Mouse (Mus musculus) limb, embryonic 14.5 days (tissue): Measurements from ENCODE around the gene Dnaja4. TPM values are rescaled to one million over a fixed set of nuclear protein-coding genes. Genes with fewer than 3 reads are reported as not detected.

Experiments used
- ATAC-seq: fragments of 200-750 bp; cut with Nextera tagmentation; 2 replicates; pipeline ENCODE4 v1.8.0; 2017; ENCODE audit warnings: low read depth, moderate number of reproducible peaks, moderate TSS enrichment; ENCODE audit not compliant: low FRiP score
- DNase-seq: peaks from one replicate; pipeline ENCODE4 v3.0.0-alpha.2; 2015; ENCODE audit warnings: low spot score
- H3K27ac ChIP-seq: fragments of 300-500 bp; sonication (generic); replicated peaks from 2 replicates; pipeline ENCODE4 v1.5.1; 2014; ENCODE audit warnings: low read depth, mild to moderate bottlenecking, low read length, moderate library complexity, mixed read lengths
- H3K27me3 ChIP-seq: fragments of 300-500 bp; sonication (generic); 2 replicates; pipeline ENCODE4 v1.6.1; 2014; ENCODE audit warnings: low read length, mixed read lengths; ENCODE audit not compliant: control insufficient read depth, insufficient read depth
- H3K36me3 ChIP-seq: fragments of 300-500 bp; sonication (generic); 2 replicates; pipeline ENCODE4 v1.6.1; 2014; ENCODE audit warnings: mild to moderate bottlenecking, low read length, moderate library complexity, mixed read lengths; ENCODE audit not compliant: control insufficient read depth, insufficient read depth
- H3K4me1 ChIP-seq: fragments of 300-500 bp; sonication (generic); 2 replicates; pipeline ENCODE4 v1.6.1; 2014; ENCODE audit warnings: antibody characterized with exemption, low read length, mixed read lengths; ENCODE audit not compliant: control insufficient read depth, insufficient read depth
- H3K4me2 ChIP-seq: fragments of 300-500 bp; sonication (generic); replicated peaks from 2 replicates; pipeline ENCODE4 v1.6.1; 2014; ENCODE audit warnings: low read depth, mild to moderate bottlenecking, low read length, moderate library complexity; ENCODE audit not compliant: severe bottlenecking
- H3K4me3 ChIP-seq: fragments of 300-500 bp; sonication (generic); replicated peaks from 2 replicates; pipeline ENCODE4 v1.5.1; 2014; ENCODE audit warnings: low read length
- H3K9ac ChIP-seq: fragments of 300-500 bp; sonication (generic); 2 replicates; pipeline ENCODE4 v1.6.1; 2014; ENCODE audit warnings: mild to moderate bottlenecking, low read depth, low read length, moderate library complexity; ENCODE audit not compliant: severe bottlenecking
- H3K9me3 ChIP-seq: fragments of 300-500 bp; sonication (generic); 2 replicates; pipeline ENCODE4 v1.6.1; 2016; ENCODE audit warnings: low read length; ENCODE audit not compliant: control insufficient read depth
- POLR2A ChIP-seq: fragments of 200-500 bp; IDR thresholded peaks from 2 replicates; pipeline ENCODE4 v1.8.0; 2012; ENCODE audit warnings: inconsistent platforms, mild to moderate bottlenecking, moderate library complexity, borderline replicate concordance; ENCODE audit not compliant: insufficient read depth, insufficient read length; ENCODE audit errors: extremely low read depth
- WGBS: fragments of 180-500 bp; shearing (Covaris S2); extraction: QIAGEN DNeasy Blood & Tissue Kit; methylation state at CpG from one replicate; pipeline ENCODE4 v1.1.7; 2014; 5-methylcytosine and 5-hydroxymethylcytosine counted together
- polyA plus RNA-seq, 2 experiments: library from polyadenylated mRNA; depleted of rRNA in 1 of 2; stranded (reverse) in 1 of 2; unstranded in 1 of 2; fragments of >200 nt; fragmentation: Nextera tagmentation in 1 of 2; extraction: Ambion mirVana in 1 of 2; gene quantifications; 2 replicates each; pipeline versions ENCODE4 v1.2.1 to v1.2.3; 2012 to 2014

Dnaja4 gene
- polyA plus RNA-seq, 2 experiments = 11.2 to 12.0 TPM

- H3K36me3 ChIP-seq = no peaks in the 10 kb centered on the region
- no peaks in the 10 kb centered on the region for H3K9me3 ChIP-seq
- no peaks in the 10 kb centered on the region for H3K27me3 ChIP-seq
- no peak overlapping the region for H3K9ac ChIP-seq
- WGBS = 80% methylated on average over 7 of the region's 7 CpGs
- H3K4me3 ChIP-seq = no peak overlapping the region
- no peak overlapping the region for H3K27ac ChIP-seq
- peaks cover 2% of the 10 kb centered on the region; the same call in 1 of the 2 replicates for H3K4me1 ChIP-seq
- DNase-seq (no peak), ATAC-seq (no peak)
- no peak for TF ChIP-seq POLR2A
- no peak overlapping the region for H3K4me2 ChIP-seq
Measured at GRCm38 (mm10) chr9:54750215-54750981, 51.7 kb downstream of the Dnaja4 start.

DNA sequence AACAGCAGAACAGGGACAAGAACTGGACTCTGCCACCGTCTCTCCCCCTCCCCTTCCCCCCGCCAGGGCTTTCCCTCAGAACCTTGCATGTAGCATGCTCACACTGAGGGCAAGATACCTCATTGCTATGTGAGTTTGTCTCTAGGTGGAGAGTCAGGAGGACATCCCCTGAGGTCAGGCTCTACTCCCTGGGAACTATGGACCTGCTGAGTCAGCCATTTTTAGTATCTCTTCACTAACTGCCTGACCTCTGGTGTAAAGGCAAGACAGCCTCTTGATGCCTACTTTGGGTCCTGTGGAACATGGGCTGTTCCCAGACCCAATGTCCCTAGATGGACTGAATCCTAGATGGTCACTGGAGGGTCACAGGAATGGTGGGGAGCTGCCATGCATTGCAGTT is 53.0 kb downstream of the Dnaja4 start:
- H3K4me2 ChIP-seq = no peak overlapping the region
- TF ChIP-seq POLR2A = no peak
- no peak overlapping the region for H3K27ac ChIP-seq
- H3K27me3 ChIP-seq = no peaks in the 10 kb centered on the region
- H3K4me3 ChIP-seq = no peak overlapping the region
- H3K36me3 ChIP-seq = no peaks in the 10 kb centered on the region
- no peaks in the 10 kb centered on the region for H3K4me1 ChIP-seq
- 94% methylated on average over 2 of the region's 2 CpGs for WGBS
- no peaks in the 10 kb centered on the region for H3K9me3 ChIP-seq
- ATAC-seq (no peak), DNase-seq (no peak)
- no peak overlapping the region for H3K9ac ChIP-seq

GRCm38 (mm10) chr9:54752201-54752943 is 53.7 kb downstream of the Dnaja4 start:
- no peak for DNase-seq
- H3K27ac ChIP-seq = no peak overlapping the region

DNA sequence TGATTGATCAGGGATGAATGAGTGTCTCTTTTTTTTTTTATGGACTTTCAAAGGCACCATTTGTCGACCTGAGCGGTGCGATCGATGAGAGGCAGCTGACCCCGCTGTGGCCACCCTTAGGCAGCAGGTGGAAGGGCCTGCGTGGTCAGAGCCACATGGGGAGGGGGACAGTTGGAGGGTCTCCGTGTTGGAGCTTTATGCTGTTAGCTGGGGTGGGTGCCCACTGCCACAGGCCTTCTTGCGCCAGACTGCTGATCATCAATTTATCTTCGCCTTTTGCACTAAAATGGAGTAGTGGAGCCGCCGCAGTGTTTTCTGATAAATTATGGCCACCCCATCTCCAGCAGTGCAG is 54.2 kb downstream of the Dnaja4 start:
- Histone ChIP-seq H3K4me3 (no peak overlapping the region), H3K9ac (no peak overlapping the region), H3K27ac (no peak overlapping the region), H3K4me1 (no peaks in the 10 kb centered on the region), H3K9me3 (no peaks in the 10 kb centered on the region), H3K27me3 (no peaks in the 10 kb centered on the region), H3K36me3 (no peaks in the 10 kb centered on the region), H3K4me2 (no peak overlapping the region)
- ATAC-seq (no peak), DNase-seq (no peak)
- 45% methylated on average over 11 of the region's 11 CpGs for WGBS
- no peak for TF ChIP-seq POLR2A

More at GRCm38 (mm10) chr9:54752201-54752943, 53.7 kb downstream of the Dnaja4 start:
- H3K4me1 ChIP-seq = no peaks in the 10 kb centered on the region
- H3K27me3 ChIP-seq = no peaks in the 10 kb centered on the region
- H3K36me3 ChIP-seq = no peaks in the 10 kb centered on the region
- H3K9me3 ChIP-seq = no peaks in the 10 kb centered on the region
- no peak overlapping the region for H3K4me3 ChIP-seq
- 17% methylated on average over 21 of the region's 21 CpGs for WGBS
- ATAC-seq = no peak
- no peak overlapping the region for H3K4me2 ChIP-seq
- no peak for TF ChIP-seq POLR2A
- no peak overlapping the region for H3K9ac ChIP-seq

DNA sequence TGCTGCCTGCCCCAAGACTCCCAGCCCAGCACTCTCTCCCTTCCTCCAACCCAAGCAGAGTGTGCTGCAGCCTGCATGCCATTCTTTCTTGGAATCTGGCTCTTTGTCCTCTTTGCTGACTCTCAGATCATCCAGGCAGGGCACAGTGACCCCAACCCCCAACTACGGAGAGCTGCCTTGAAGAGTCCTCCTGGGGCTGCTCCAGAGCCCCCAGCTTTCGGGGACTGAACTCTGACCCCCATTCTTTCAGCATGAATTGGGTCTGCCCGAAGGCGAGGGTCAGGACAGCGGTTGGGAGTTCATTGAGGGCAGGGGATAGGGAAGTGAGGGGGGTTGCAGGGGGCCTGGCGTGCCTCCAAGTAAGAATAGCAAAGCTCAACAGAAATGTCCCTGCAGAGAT is 60.9 kb downstream of the Dnaja4 start:
- ATAC-seq (no peak), DNase-seq (no peak)
- Histone ChIP-seq H3K27ac (no peak overlapping the region), H3K27me3 (no peaks in the 10 kb centered on the region), H3K9ac (no peak overlapping the region), H3K9me3 (no peaks in the 10 kb centered on the region), H3K36me3 (no peaks in the 10 kb centered on the region), H3K4me1 (peaks cover 5% of the 10 kb centered on the region), H3K4me2 (no peak overlapping the region), H3K4me3 (no peak overlapping the region)
- WGBS = 43% methylated on average over 6 of the region's 6 CpGs
- no peak for TF ChIP-seq POLR2A
